Mouse (Mus musculus): ENCODE data around the gene Sypl2. TPM values are rescaled to one million over a fixed set of nuclear protein-coding genes. Genes with fewer than 3 reads are reported as not detected.

Gene Sypl2
- polyA plus RNA-seq, 1 experiment, result 2.1 TPM

DNA sequence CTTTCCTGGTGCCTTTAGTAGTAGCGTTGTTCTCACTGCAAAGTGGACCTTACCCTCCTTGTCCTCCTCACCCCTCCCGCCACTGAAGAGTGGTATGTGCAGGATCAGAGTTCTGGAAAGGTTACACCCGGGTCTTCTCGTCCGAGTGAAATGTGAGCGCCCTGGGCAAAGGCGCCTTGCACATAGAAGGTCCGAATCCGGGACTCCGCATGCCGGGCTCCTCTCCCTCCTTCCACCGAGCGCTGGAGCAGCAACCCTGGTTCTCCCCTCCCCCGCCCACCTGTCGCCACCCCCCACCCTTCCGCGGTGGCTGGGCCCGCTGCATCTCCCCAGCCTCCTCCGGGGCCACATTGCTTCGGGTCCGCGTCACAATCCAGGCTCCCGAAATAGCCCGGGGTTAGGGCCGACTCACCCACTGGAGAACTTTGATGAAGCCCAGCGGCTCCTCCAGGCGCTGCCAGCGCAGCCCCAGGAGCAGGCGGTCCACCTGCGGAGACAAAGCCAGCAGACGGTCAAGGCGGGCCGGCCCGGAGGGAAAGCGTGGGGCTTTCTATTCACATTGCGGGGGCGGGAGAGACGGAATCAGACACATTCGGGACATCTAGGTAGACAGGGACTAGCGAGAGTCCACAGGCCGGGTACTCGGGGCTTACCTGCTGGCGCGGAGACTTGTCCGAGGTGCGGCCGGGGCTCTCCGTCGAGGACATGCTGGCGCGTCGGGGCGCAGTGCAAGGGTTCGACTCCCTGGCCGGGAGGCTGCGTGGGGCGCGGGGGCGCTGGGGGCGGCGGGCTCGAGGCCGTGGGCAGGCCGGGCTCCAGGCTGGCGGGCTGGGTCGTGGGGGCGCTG lies 514 bp downstream of the Sypl2 start:
- TF ChIP-seq POLR2A (IDR thresholded peaks at IDR 0.05; ENCODE audit: extremely low read depth, insufficient read depth, low read length) (no peak), CTCF (IDR thresholded peaks at IDR 0.05; ENCODE audit: extremely low read depth, insufficient read depth, low read length) (no peak)
- no peak overlapping the region for H3K27ac ChIP-seq (ENCODE audit: insufficient read depth, low read length)
- no peaks in the 10 kb centered on the region; the same call in 1 of the 2 replicates for H3K4me1 ChIP-seq (ENCODE audit: control insufficient read depth, insufficient read depth, low read length)
- peak overlapping the region; percentile 36; the same call in 1 of the 2 replicates for H3K4me3 ChIP-seq (ENCODE audit: insufficient read depth, low read length)

DNA sequence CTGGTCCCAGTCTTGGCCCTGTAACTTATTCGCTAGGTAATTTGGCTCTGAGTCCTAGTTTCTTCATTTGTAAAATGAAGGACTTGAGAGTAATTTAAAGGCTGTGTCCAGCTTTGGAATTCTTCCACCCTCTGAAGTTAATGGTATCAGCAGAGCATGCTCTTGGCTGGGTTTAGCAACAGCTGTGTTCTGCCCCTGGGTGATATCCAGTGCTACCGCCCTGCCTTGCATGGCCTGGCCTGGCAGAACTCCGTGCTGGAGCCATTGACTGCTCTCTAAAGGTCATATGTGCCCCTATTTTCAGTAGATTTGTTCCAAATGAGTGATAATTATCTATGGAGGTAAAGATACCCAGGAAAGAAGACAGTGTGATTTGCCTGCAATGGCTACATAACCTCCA lies 5.8 kb downstream of the Sypl2 start:
- Histone ChIP-seq H3K4me3 (ENCODE audit: insufficient read depth, low read length) (no peak overlapping the region), H3K4me1 (ENCODE audit: control insufficient read depth, insufficient read depth, low read length) (no peaks in the 10 kb centered on the region), H3K27ac (ENCODE audit: insufficient read depth, low read length) (no peak overlapping the region)
- no peak for TF ChIP-seq POLR2A (IDR thresholded peaks at IDR 0.05; ENCODE audit: extremely low read depth, insufficient read depth, low read length)
- TF ChIP-seq CTCF (IDR thresholded peaks at IDR 0.05; ENCODE audit: extremely low read depth, insufficient read depth, low read length), result no peak

DNA sequence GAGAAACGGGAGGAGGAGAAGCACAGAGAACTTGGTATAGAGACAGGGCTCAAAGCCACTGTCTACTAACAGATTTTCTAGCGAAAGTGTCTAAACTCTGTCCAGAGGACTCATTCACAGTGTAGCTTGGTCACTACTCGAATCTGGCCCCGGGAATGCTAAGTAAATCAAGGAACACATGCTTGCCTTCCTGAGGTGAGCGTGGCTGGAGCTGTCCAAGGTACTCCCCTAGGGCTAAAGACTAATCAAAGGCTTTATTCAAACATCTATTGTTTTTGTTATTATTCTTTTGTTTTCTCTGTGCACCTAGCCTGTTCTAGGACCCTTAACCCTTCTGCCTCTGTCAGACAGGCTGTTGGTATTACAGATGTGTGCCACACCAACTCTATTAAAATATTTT lies 11.7 kb downstream of the Sypl2 start:
- TF ChIP-seq POLR2A (IDR thresholded peaks at IDR 0.05; ENCODE audit: extremely low read depth, insufficient read depth, low read length) (no peak), CTCF (IDR thresholded peaks at IDR 0.05; ENCODE audit: extremely low read depth, insufficient read depth, low read length) (no peak)
- Histone ChIP-seq H3K4me3 (ENCODE audit: insufficient read depth, low read length) (no peak overlapping the region), H3K4me1 (ENCODE audit: control insufficient read depth, insufficient read depth, low read length) (peaks cover 1% of the 10 kb centered on the region; the same call in 1 of the 2 replicates), H3K27ac (ENCODE audit: insufficient read depth, low read length) (no peak overlapping the region)

DNA sequence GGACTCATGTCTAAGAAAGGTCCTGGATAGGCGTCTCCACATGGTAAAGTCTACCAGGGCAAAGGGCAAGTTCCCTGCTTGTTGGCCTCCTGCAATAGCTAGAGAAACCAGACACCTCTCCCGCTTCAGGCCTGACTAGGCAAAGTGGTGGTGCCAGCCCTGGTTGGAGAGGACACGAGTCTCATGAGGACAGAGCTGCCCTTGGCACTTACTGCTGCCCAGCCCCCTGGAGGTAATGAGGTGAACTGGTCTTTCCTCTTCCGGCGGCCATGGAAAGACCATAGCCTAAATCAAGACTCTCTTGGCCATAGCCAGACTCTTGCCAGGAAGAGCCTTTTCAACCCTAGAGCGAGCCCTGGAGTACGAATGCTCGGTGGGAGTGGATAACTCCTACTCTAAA lies 14.0 kb downstream of the Sypl2 start:
- Histone ChIP-seq H3K4me1 (ENCODE audit: control insufficient read depth, insufficient read depth, low read length) (peaks cover 1% of the 10 kb centered on the region; the same call in 1 of the 2 replicates), H3K4me3 (ENCODE audit: insufficient read depth, low read length) (no peak overlapping the region), H3K27ac (ENCODE audit: insufficient read depth, low read length) (peak overlapping the region; percentile 36; the same call in 1 of the 2 replicates)
- TF ChIP-seq POLR2A (IDR thresholded peaks at IDR 0.05; ENCODE audit: extremely low read depth, insufficient read depth, low read length) (no peak), CTCF (IDR thresholded peaks at IDR 0.05; ENCODE audit: extremely low read depth, insufficient read depth, low read length) (no peak)

DNA sequence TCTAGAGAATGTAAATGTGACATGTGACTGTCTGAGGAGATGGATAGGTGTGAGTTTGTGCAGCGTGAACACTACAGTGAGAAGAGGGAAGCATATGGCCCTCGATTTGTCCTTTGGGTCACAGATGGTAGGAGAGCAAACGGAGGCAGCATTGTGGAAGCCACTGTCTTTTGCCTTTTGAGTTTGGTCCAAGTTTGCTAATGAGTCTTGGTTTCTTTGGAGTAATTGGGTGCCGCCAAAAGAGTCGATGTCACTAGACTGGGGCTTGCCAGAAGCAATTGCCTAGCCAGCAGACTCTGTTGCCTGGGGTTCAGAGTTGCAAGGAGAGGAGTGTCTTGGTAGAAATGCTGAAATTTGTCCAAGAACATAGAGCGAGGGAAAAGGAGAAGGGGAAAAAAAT lies 14.6 kb downstream of the Sypl2 start:
- TF ChIP-seq CTCF (IDR thresholded peaks at IDR 0.05; ENCODE audit: extremely low read depth, insufficient read depth, low read length) (no peak), POLR2A (IDR thresholded peaks at IDR 0.05; ENCODE audit: extremely low read depth, insufficient read depth, low read length) (no peak)
- Histone ChIP-seq H3K27ac (ENCODE audit: insufficient read depth, low read length) (no peak overlapping the region), H3K4me3 (ENCODE audit: insufficient read depth, low read length) (no peak overlapping the region), H3K4me1 (ENCODE audit: control insufficient read depth, insufficient read depth, low read length) (peaks cover 1% of the 10 kb centered on the region; the same call in 1 of the 2 replicates)

DNA sequence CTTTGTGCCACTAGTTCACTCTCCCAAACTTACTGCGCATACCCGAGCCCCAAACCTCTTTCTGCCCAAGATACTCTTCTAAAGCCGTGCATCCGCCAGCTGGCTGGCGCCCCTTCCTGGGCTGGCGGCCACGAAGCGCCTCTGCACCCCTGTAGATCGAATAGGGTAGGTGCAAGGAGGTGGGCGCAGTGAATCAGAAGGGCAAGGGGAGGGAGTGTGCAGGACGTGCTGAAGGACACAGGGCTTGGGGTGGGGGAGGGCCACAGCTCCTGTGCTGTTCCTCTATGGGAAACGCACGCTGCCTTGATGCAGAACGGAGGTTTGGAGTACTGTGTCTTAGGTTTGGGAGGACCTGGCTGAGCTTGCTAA lies 15.7 kb downstream of the Sypl2 start, which contains the start of gene Atxn7l2:
TSS of gene Atxn7l2 (minus strand) at position 164 of the 369 bp plus-strand sequence.
- TF ChIP-seq POLR2A (IDR thresholded peaks at IDR 0.05; ENCODE audit: extremely low read depth, insufficient read depth, low read length), result peak; percentile 29; the same call in 1 of the 2 replicates
- TF ChIP-seq CTCF (IDR thresholded peaks at IDR 0.05; ENCODE audit: extremely low read depth, insufficient read depth, low read length), result no peak
- peaks cover 1% of the 10 kb centered on the region; the same call in 1 of the 2 replicates for H3K4me1 ChIP-seq (ENCODE audit: control insufficient read depth, insufficient read depth, low read length)
- peak within 1 kb of the TSS; percentile 83 for H3K27ac ChIP-seq (ENCODE audit: insufficient read depth, low read length)
- H3K4me3 ChIP-seq (ENCODE audit: insufficient read depth, low read length), result peak within 1 kb of the TSS; percentile 72

DNA sequence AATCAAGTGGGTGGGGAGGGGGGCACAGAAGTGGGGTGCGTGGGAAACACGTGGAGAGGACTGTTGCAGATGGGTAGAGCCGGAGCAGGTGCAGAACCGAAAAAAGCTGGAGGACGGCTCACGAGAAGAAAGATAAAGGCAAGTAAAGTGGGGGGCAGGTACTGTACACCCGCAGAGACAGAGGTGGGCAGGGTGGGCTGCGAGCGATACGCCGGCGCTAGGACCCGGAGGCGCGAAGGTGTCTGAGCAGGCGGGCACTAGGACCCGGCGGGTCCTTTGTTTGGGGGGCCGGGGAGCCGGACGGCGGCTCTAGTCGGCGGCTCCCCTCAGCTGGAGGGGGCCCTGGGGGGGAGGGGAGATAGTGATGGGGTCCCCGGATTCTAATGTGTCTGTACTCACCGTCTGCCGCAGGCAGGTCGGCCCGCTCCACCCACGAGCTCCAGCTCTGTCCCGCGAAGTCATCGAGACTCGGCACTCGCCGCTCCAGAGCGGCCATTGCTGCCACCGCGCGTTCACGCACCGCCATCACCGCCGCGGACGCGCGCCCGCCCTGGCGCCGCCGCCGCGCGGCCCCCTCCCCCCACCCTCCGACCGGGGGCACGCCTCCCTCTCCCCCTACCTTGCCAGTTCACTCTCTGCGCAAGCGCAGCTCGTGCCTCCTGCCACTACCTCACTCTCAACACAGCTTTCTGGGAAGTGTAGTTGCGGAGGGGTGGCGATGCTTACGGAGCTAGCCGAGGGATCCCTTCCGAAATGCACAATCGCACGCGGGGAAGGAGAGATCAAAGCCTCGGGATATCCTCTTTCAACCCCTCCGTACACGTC lies 16.3 kb downstream of the Sypl2 start:
- Histone ChIP-seq H3K27ac (ENCODE audit: insufficient read depth, low read length) (peak overlapping the region; percentile 83), H3K4me1 (ENCODE audit: control insufficient read depth, insufficient read depth, low read length) (peaks cover 1% of the 10 kb centered on the region; the same call in 1 of the 2 replicates), H3K4me3 (ENCODE audit: insufficient read depth, low read length) (peak overlapping the region; percentile 72)
- peak; percentile 99 for TF ChIP-seq POLR2A (IDR thresholded peaks at IDR 0.05; ENCODE audit: extremely low read depth, insufficient read depth, low read length)
- no peak for TF ChIP-seq CTCF (IDR thresholded peaks at IDR 0.05; ENCODE audit: extremely low read depth, insufficient read depth, low read length)

DNA sequence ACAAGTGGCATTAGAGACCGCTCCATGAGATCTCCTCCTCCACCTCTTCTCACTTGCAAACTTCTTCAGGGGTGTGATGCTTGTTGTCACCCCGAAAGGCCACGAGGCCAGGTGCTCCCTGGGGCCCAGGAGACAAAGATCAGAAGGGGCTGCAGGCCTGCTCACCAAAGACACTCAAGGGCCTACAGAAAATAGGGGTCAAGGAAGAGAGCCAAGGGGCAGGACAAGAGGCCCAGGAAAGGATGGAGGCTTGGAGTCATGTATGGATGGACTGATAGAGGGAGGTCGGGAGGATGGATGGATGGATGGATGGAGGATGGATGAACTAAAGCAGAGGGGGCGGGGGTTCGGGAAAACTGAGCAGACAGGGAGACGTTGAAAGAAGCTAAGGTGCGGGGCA lies 16.9 kb downstream of the Sypl2 start:
- peak overlapping the region; percentile 72 for H3K4me3 ChIP-seq (ENCODE audit: insufficient read depth, low read length)
- H3K27ac ChIP-seq (ENCODE audit: insufficient read depth, low read length), result no peak overlapping the region
- H3K4me1 ChIP-seq (ENCODE audit: control insufficient read depth, insufficient read depth, low read length), result peaks cover 1% of the 10 kb centered on the region; the same call in 1 of the 2 replicates
- TF ChIP-seq POLR2A (IDR thresholded peaks at IDR 0.05; ENCODE audit: extremely low read depth, insufficient read depth, low read length) (no peak), CTCF (IDR thresholded peaks at IDR 0.05; ENCODE audit: extremely low read depth, insufficient read depth, low read length) (no peak)

DNA sequence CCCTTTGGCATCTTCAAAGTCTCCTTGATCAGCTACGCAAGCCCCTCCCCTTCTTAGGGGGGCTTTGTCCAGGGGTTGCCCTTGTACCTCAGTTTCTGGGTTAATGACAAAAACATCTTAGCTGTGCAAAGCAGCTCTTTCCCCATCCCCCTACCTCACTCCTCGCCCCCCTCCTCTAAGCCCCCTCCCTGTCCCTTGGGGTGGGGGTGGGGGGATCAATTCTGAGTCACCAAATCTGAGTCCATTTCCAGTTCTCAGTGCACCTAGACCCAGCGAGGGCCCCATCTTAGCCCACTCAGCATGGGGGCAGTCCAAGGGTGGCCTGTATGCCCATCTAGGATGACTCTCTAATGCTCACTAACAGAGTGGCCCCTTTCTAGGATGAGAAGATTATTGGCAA lies 17.4 kb downstream of the Sypl2 start:
- no peak overlapping the region for H3K27ac ChIP-seq (ENCODE audit: insufficient read depth, low read length)
- H3K4me3 ChIP-seq (ENCODE audit: insufficient read depth, low read length), result peak overlapping the region; percentile 72; the same call in 1 of the 2 replicates
- H3K4me1 ChIP-seq (ENCODE audit: control insufficient read depth, insufficient read depth, low read length), result peaks cover 1% of the 10 kb centered on the region; the same call in 1 of the 2 replicates
- no peak for TF ChIP-seq CTCF (IDR thresholded peaks at IDR 0.05; ENCODE audit: extremely low read depth, insufficient read depth, low read length)
- no peak for TF ChIP-seq POLR2A (IDR thresholded peaks at IDR 0.05; ENCODE audit: extremely low read depth, insufficient read depth, low read length)
